ENCODE assay signal across 13 mouse cellular contexts in the genomic region with DNA sequence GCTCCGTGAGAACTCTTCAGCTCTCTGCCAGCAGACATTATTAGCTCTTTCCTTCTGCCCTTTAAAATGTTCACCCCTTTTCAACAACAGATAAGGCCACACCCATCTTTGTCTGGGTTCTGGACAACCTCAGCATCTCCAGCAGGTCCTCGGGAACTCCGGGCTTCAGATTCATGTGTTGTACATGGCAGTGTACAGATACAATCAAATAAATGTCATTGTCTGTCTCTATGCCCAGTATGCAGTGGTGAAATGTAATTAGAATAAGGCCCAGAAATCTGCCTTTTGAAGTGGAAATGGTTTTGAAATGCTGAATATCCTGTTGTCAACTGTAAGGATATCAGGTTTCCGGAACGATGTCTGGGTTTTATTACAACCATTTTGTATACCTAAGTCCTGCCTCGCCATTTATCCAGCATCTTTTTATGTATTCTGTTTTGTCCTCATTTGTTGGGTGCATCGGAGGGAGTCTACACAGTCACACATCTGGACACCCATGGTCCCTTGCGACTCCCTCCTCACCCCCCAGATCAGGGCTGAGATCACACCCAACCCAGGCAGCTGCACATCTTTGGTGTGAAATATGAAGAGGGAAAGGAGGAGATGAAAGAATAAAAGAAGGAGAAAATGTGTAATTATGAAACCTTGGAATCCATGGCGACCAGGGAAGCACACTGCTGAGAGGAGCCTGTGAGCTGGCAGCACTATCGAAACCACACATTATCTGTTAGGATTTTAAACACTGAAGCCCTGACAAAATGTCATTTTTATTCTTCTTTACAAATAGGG.
DNase-seq lines count a peak whose midpoint lies in the region; ATAC-seq and TF ChIP-seq lines count a peak whose summit lies in the region.
"Had no signal": no experiment of that assay in that cellular context is flagged by ENCODE, and none has a peak within 500 bp of the region (broad histone marks: within the 10 kb centered on the region; RNA-seq: fewer than 3 reads in every experiment).

No protein-coding gene starts in this region.

- peak; percentile 89 for ATAC-seq in forebrain, postnatal 0 days
- ATAC-seq in midbrain, embryonic 12.5 days (ENCODE audit: low FRiP score, low read depth): peak; percentile 72

- H3K27me3 ChIP-seq in forebrain, postnatal 0 days (ENCODE audit: insufficient read depth, low read length): no peaks in the 10 kb centered on the region
- H3K27me3 ChIP-seq in midbrain, embryonic 12.5 days: no peaks in the 10 kb centered on the region
- H3K27me3 ChIP-seq: heart, embryonic 13.5 days had no signal

- peak; percentile 4 to 5 for DNase-seq in layer of hippocampus, postnatal 36 days
- no peak for DNase-seq in layer of hippocampus, adult 11-12 months (ENCODE audit: low spot score)
- DNase-seq in forebrain, postnatal 0 days: peak; percentile 74
- DNase-seq in right cerebral cortex, postnatal 25 days: peak; percentile 24
- no peak for DNase-seq in urinary bladder, postnatal 36 days (ENCODE audit: low spot score in 2 of 2)
- no peak for DNase-seq in thymus, adult 18-20 months
- no peak for DNase-seq in natural killer cell, adult 2 months (ENCODE audit: low spot score in 2 of 2)
- DNase-seq: adrenal gland, adult 8-10 months; cerebellum, adult 8-10 months; kidney, adult 11 months had no signal

- 16% methylated on average over 10 of the region's 10 CpGs for WGBS in forebrain, postnatal 0 days
- 42% methylated on average over 10 of the region's 10 CpGs for WGBS in midbrain, embryonic 12.5 days

- H3K36me3 ChIP-seq in forebrain, postnatal 0 days (ENCODE audit: insufficient read depth): no peaks in the 10 kb centered on the region
- H3K36me3 ChIP-seq in midbrain, embryonic 12.5 days: no peaks in the 10 kb centered on the region
- H3K36me3 ChIP-seq: heart, embryonic 13.5 days had no signal

- H3K27ac ChIP-seq in forebrain, postnatal 0 days (ENCODE audit: low read depth, low read length): peak overlapping the region; percentile 80
- peak overlapping the region; percentile 83 for H3K27ac ChIP-seq in midbrain, embryonic 12.5 days (replicated peaks)
- H3K27ac ChIP-seq: heart, embryonic 13.5 days; macrophage had no signal

- no peak for TF ChIP-seq CTCF in forebrain, postnatal 0 days (IDR thresholded peaks at IDR 0.05; ENCODE audit: low read depth)

- no peaks in the 10 kb centered on the region for H3K9me3 ChIP-seq in forebrain, postnatal 0 days (ENCODE audit: low read length)
- H3K9me3 ChIP-seq in midbrain, embryonic 12.5 days: no peaks in the 10 kb centered on the region
- H3K9me3 ChIP-seq: heart, embryonic 13.5 days had no signal

- no peak overlapping the region for H3K4me3 ChIP-seq in forebrain, postnatal 0 days (ENCODE audit: low read depth, low read length)
- H3K4me3 ChIP-seq in midbrain, embryonic 12.5 days: no peak overlapping the region
- H3K4me3 ChIP-seq: heart, embryonic 13.5 days had no signal

- H3K4me1 ChIP-seq in forebrain, postnatal 0 days (ENCODE audit: insufficient read depth): peaks cover 18% of the 10 kb centered on the region
- peaks cover 19% of the 10 kb centered on the region for H3K4me1 ChIP-seq in midbrain, embryonic 12.5 days

- peak overlapping the region; percentile 18; the same call in 1 of the 2 replicates for H3K4me2 ChIP-seq in forebrain, postnatal 0 days (ENCODE audit: low read depth)
- peak overlapping the region; percentile 12; the same call in 1 of the 2 replicates for H3K4me2 ChIP-seq in midbrain, embryonic 12.5 days (replicated peaks)
- H3K4me2 ChIP-seq: heart, embryonic 13.5 days had no signal

- peak overlapping the region; percentile 43 for H3K9ac ChIP-seq in forebrain, postnatal 0 days
- H3K9ac ChIP-seq in midbrain, embryonic 12.5 days (replicated peaks): no peak overlapping the region; the same call in none of the 2 replicates
- H3K9ac ChIP-seq: heart, embryonic 13.5 days had no signal

Comparison
In these comparisons a context has a peak if more than half of its experiments do, and no peak if none do; other contexts are left out.
1. DNase-seq: peak in layer of hippocampus, postnatal 36 days (2 of 2), forebrain, postnatal 0 days (single experiment) and right cerebral cortex, postnatal 25 days (single experiment); none in layer of hippocampus, adult 11-12 months (single experiment), urinary bladder, postnatal 36 days (0 of 2), thymus, adult 18-20 months (0 of 2) and natural killer cell, adult 2 months (0 of 2).